Comparison of ENCODE assay signal across 8 mouse cellular contexts in genomic region chr17:28006611-28007010, GRCm38 (mm10).
DNase-seq lines count a peak whose midpoint lies in the region; ATAC-seq and TF ChIP-seq lines count a peak whose summit lies in the region.

No protein-coding gene starts in this region.

- DNase-seq in heart, adult 2 months, result no peak
- DNase-seq in heart, postnatal 25 days (ENCODE audit: low spot score), result no peak
- no peak for DNase-seq in thymus, adult 2 months
- DNase-seq in thymus, postnatal 0 days (ENCODE audit: low spot score), result no peak
- no peak for DNase-seq in limb, embryonic 14.5 days (ENCODE audit: low spot score)
- no peak for DNase-seq in adrenal gland, postnatal 10 days
- no peak for DNase-seq in embryo, embryonic 10.5 days (ENCODE audit: low spot score)
- DNase-seq in gastrocnemius, adult 8-10 months (ENCODE audit: low spot score in 2 of 2), result no peak

- no peak for TF ChIP-seq POLR2A in heart, adult 2 months (IDR thresholded peaks at IDR 0.05; ENCODE audit: insufficient read depth, low read depth, low read length)
- no peak for TF ChIP-seq POLR2A in thymus, adult 2 months (IDR thresholded peaks at IDR 0.05; ENCODE audit: control insufficient read depth, extremely low read depth, insufficient read depth, low read length, poor library complexity)
- no peak for TF ChIP-seq POLR2A in limb, embryonic 14.5 days (IDR thresholded peaks at IDR 0.05; ENCODE audit: borderline replicate concordance, extremely low read depth, insufficient read depth, insufficient read length)

- peaks cover 27% of the 10 kb centered on the region for H3K4me1 ChIP-seq in heart, adult 2 months (ENCODE audit: control insufficient read depth, insufficient read depth, low read length)
- H3K4me1 ChIP-seq in thymus, adult 2 months (replicated peaks; ENCODE audit: control insufficient read depth, insufficient read depth, low read length), result peaks cover 63% of the 10 kb centered on the region
- H3K4me1 ChIP-seq in limb, embryonic 14.5 days (ENCODE audit: control insufficient read depth, insufficient read depth, low read length), result peaks cover 32% of the 10 kb centered on the region

- H3K36me3 ChIP-seq in heart, adult 2 months (ENCODE audit: control insufficient read depth, insufficient read depth, low read length), result no peaks in the 10 kb centered on the region
- no peaks in the 10 kb centered on the region for H3K36me3 ChIP-seq in thymus, adult 2 months (ENCODE audit: control insufficient read depth, insufficient read depth, low read length)
- H3K36me3 ChIP-seq in limb, embryonic 14.5 days (ENCODE audit: control insufficient read depth, insufficient read depth, low read length), result peaks cover 16% of the 10 kb centered on the region

- WGBS in heart, adult 2 months, result 33% methylated on average over 5 of the region's 5 CpGs
- 42% methylated on average over 5 of the region's 5 CpGs for WGBS in thymus, adult 2 months
- 50% methylated on average over 5 of the region's 5 CpGs for WGBS in limb, embryonic 14.5 days

- no peak for TF ChIP-seq CTCF in heart, adult 2 months (IDR thresholded peaks at IDR 0.05)
- no peak for TF ChIP-seq CTCF in thymus, adult 2 months (IDR thresholded peaks at IDR 0.05; ENCODE audit: borderline replicate concordance, control insufficient read depth, extremely low read depth, insufficient read depth, low read length, poor library complexity)

- H3K9ac ChIP-seq in heart, adult 2 months (ENCODE audit: low read depth, low read length), result peak overlapping the region; percentile 42
- 0 out of 2 replicates have a peak overlapping the region, but pooled peaks have one; percentile 54 for H3K9ac ChIP-seq in limb, embryonic 14.5 days (ENCODE audit: low read depth, low read length, severe bottlenecking)

- H3K79me2 ChIP-seq in heart, adult 2 months (replicated peaks; ENCODE audit: control insufficient read depth, insufficient read depth, low read length), result peaks cover 9% of the 10 kb centered on the region; the same call in 1 of the 2 replicates

- H3K4me3 ChIP-seq in heart, adult 2 months, result peak overlapping the region; percentile 58
- H3K4me3 ChIP-seq in thymus, adult 2 months (ENCODE audit: control insufficient read depth, insufficient read depth, low read length), result no peak overlapping the region
- no peak overlapping the region for H3K4me3 ChIP-seq in limb, embryonic 14.5 days (replicated peaks; ENCODE audit: low read length)

- H3K9me3 ChIP-seq in limb, embryonic 14.5 days (ENCODE audit: control insufficient read depth, low read length), result no peaks in the 10 kb centered on the region

- intact Hi-C loops in heart, adult 2 months (cut with DNase I), result loop anchor here (5.0 kb wide), 2 partner anchors 36 to 171 kb away; partner anchors contain the start of gene Zfp523
- intact Hi-C loops in heart, postnatal 25 days (cut with DNase I), result loop anchor here (2.0 to 5.0 kb wide), 2 partner anchors 22 to 36 kb away; no protein-coding TSS in a partner anchor

- H3K27me3 ChIP-seq in heart, adult 2 months (ENCODE audit: control insufficient read depth, insufficient read depth, low read length), result no peaks in the 10 kb centered on the region
- no peaks in the 10 kb centered on the region for H3K27me3 ChIP-seq in thymus, adult 2 months (ENCODE audit: control insufficient read depth, insufficient read depth, low read length)
- H3K27me3 ChIP-seq in limb, embryonic 14.5 days (ENCODE audit: control insufficient read depth, insufficient read depth, low read length), result no peaks in the 10 kb centered on the region

- peak overlapping the region; percentile 98 for H3K27ac ChIP-seq in heart, adult 2 months
- peak overlapping the region; percentile 58 for H3K27ac ChIP-seq in thymus, adult 2 months (ENCODE audit: control insufficient read depth, insufficient read depth, low read length)
- H3K27ac ChIP-seq in limb, embryonic 14.5 days (replicated peaks; ENCODE audit: low read depth, low read length), result peak overlapping the region; percentile 93

- peak overlapping the region; percentile 46 for H3K4me2 ChIP-seq in limb, embryonic 14.5 days (replicated peaks; ENCODE audit: low read depth, low read length, severe bottlenecking)

- TF ChIP-seq EP300 in heart, adult 2 months (IDR thresholded peaks at IDR 0.05; ENCODE audit: insufficient read depth, low read depth, low read length), result no peak

- no peak; the same call in 1 of the 2 replicates for ATAC-seq in limb, embryonic 14.5 days (ENCODE audit: low FRiP score, low read depth)
